Mouse (Mus musculus): Measurements from ENCODE around the gene Gm42715. TPM values are rescaled to one million over a fixed set of nuclear protein-coding genes. Genes with fewer than 3 reads are reported as not detected.

Gm42715 gene
- total and polyA plus RNA-seq, 2 experiments: 4.6 to 7.5 TPM

- 88% methylated on average over 5 of the region's 5 CpGs for WGBS
- no peak for DNase-seq (ENCODE audit: extremely low read depth, low read depth, low spot score)
- Histone ChIP-seq H3K27ac (replicated peaks; ENCODE audit: insufficient read depth, low read depth, low read length) (no peak within 1 kb of the TSS), H3K9ac (ENCODE audit: low read depth, low read length) (no peak within 1 kb of the TSS), H3K4me3 (ENCODE audit: insufficient read depth, low read depth, low read length) (no peak within 1 kb of the TSS), H3K36me3 (ENCODE audit: control insufficient read depth, insufficient read depth, low read length) (peaks cover 46% of the 10 kb centered on the region), H3K79me2 (ENCODE audit: control insufficient read depth, insufficient read depth, low read length) (no peaks in the 10 kb centered on the region), H3K27me3 (ENCODE audit: control insufficient read depth, insufficient read depth, low read length) (no peaks in the 10 kb centered on the region), H3K4me1 (ENCODE audit: control insufficient read depth, insufficient read depth, low read length) (no peaks in the 10 kb centered on the region)
- TF ChIP-seq CTCF (IDR thresholded peaks at IDR 0.05; ENCODE audit: low read depth, low read length) (no peak), POLR2A (IDR thresholded peaks at IDR 0.05; ENCODE audit: extremely low read depth, insufficient read depth, low read length) (no peak)
These were observed 42.0 kb downstream of the Gm42715 start, which contains the start of gene Tmem265 for GRCm38 (mm10) chr7:127561340-127561858. Tmem265 (plus strand) TSS chr7:127561390.

DNA sequence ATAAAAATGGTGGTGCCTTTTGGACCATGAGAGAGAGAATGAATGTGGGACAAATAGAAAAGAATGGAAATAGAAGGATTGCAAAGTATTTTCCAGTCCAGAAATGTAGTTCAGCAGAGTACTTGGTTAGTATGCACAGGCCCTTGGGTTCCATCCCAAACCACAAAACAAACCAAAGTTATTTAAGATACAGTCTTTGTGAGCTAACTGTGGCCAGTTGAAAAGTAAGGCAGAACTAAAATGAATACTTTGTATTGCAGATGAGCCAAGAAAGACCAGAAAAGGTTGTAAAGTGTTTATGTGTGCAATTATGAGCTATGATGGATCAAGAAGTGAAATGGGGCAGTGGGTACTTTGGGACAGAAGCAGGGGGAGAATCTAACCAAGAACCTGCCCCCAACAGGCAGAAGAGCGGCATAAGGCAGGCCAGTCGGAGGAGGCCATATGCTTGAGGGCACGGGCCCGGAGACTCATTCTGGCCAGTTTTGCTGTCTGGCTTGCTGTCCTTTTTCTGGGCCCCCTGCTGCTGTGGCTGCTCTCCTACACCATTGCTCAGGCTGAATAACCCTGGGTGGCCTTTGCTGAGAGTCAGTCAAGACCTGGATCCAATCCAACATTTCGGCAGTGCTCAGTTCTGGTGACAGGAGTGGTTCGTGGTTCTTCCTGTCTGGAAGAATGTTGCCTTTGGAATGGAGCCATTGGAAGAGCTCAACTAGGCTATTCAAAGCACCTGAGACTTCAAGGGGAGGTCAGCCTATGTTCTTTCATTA, 45.2 kb downstream of the Gm42715 start:
- no peak for DNase-seq (ENCODE audit: extremely low read depth, low read depth, low spot score)
- H3K36me3 ChIP-seq (ENCODE audit: control insufficient read depth, insufficient read depth, low read length): peaks cover 33% of the 10 kb centered on the region
- WGBS: 64% methylated on average over 6 of the region's 6 CpGs

GRCm38 (mm10) chr7:127572895-127573471, 53.6 kb downstream of the Gm42715 start, which contains the start of gene Phkg2:
Phkg2 (plus strand) TSS chr7:127573340.
- no peaks in the 10 kb centered on the region; the same call in 1 of the 2 replicates for H3K36me3 ChIP-seq (ENCODE audit: control insufficient read depth, insufficient read depth, low read length)
- under 1% methylated on average over 17 of the region's 17 CpGs for WGBS
- no peak for TF ChIP-seq POLR2A (IDR thresholded peaks at IDR 0.05; ENCODE audit: extremely low read depth, insufficient read depth, low read length)
- TF ChIP-seq CTCF (IDR thresholded peaks at IDR 0.05; ENCODE audit: low read depth, low read length): no peak
- peak; percentile 99 for DNase-seq (ENCODE audit: extremely low read depth, low read depth, low spot score)
- H3K27me3 ChIP-seq (ENCODE audit: control insufficient read depth, insufficient read depth, low read length): no peaks in the 10 kb centered on the region
- peak within 1 kb of the TSS; percentile 86 for H3K9ac ChIP-seq (ENCODE audit: low read depth, low read length)
- peaks cover 15% of the 10 kb centered on the region for H3K4me1 ChIP-seq (ENCODE audit: control insufficient read depth, insufficient read depth, low read length)
- H3K4me3 ChIP-seq (ENCODE audit: insufficient read depth, low read depth, low read length): peak within 1 kb of the TSS; percentile 94
- peaks cover 9% of the 10 kb centered on the region; the same call in 1 of the 2 replicates for H3K79me2 ChIP-seq (ENCODE audit: control insufficient read depth, insufficient read depth, low read length)
- H3K27ac ChIP-seq (replicated peaks; ENCODE audit: insufficient read depth, low read depth, low read length): peak within 1 kb of the TSS; percentile 53

More for the DNA sequence above, 45.2 kb downstream of the Gm42715 start:
- TF ChIP-seq CTCF (IDR thresholded peaks at IDR 0.05; ENCODE audit: low read depth, low read length): no peak
- no peak for TF ChIP-seq POLR2A (IDR thresholded peaks at IDR 0.05; ENCODE audit: extremely low read depth, insufficient read depth, low read length)
- no peak overlapping the region for H3K9ac ChIP-seq (ENCODE audit: low read depth, low read length)
- peaks cover 2% of the 10 kb centered on the region; the same call in 1 of the 2 replicates for H3K4me1 ChIP-seq (ENCODE audit: control insufficient read depth, insufficient read depth, low read length)
- no peak overlapping the region for H3K4me3 ChIP-seq (ENCODE audit: insufficient read depth, low read depth, low read length)
- no peak overlapping the region for H3K27ac ChIP-seq (replicated peaks; ENCODE audit: insufficient read depth, low read depth, low read length)
- H3K79me2 ChIP-seq (ENCODE audit: control insufficient read depth, insufficient read depth, low read length): no peaks in the 10 kb centered on the region
- no peaks in the 10 kb centered on the region for H3K27me3 ChIP-seq (ENCODE audit: control insufficient read depth, insufficient read depth, low read length)

DNA sequence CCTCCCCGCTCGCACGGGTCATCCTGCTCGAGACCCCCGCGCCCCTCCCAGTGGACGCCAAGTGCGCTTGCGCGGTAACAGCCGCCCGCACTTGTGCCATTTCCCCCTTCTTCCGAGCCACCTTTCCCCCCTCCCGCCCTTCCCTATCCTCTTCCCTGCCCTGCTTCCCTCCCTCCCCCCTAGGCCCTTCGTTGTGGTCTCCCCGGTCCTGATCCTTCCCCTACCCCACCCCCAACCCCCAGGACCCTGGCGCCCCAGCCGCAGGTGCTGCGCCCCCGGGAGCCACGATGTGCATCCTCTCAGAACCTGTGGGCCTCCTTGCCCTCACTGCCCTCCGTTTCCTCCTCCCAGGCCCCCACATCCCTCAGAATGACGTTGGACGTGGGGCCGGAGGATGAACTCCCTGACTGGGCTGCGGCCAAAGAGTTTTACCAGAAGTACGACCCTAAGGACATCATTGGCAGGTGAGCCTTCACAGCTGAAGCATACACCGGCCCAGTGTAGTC, 54.2 kb downstream of the Gm42715 start:
- Histone ChIP-seq H3K27me3 (ENCODE audit: control insufficient read depth, insufficient read depth, low read length) (no peaks in the 10 kb centered on the region), H3K4me3 (ENCODE audit: insufficient read depth, low read depth, low read length) (peak overlapping the region; percentile 94), H3K79me2 (ENCODE audit: control insufficient read depth, insufficient read depth, low read length) (peaks cover 9% of the 10 kb centered on the region; the same call in 1 of the 2 replicates), H3K27ac (replicated peaks; ENCODE audit: insufficient read depth, low read depth, low read length) (no peak overlapping the region), H3K4me1 (ENCODE audit: control insufficient read depth, insufficient read depth, low read length) (peaks cover 15% of the 10 kb centered on the region), H3K36me3 (ENCODE audit: control insufficient read depth, insufficient read depth, low read length) (peaks cover 5% of the 10 kb centered on the region), H3K9ac (ENCODE audit: low read depth, low read length) (peak overlapping the region; percentile 86)
- no peak for TF ChIP-seq CTCF (IDR thresholded peaks at IDR 0.05; ENCODE audit: low read depth, low read length)
- no peak for TF ChIP-seq POLR2A (IDR thresholded peaks at IDR 0.05; ENCODE audit: extremely low read depth, insufficient read depth, low read length)
- under 1% methylated on average over 22 of the region's 28 CpGs for WGBS
- no peak for DNase-seq (ENCODE audit: extremely low read depth, low read depth, low spot score)

GRCm38 (mm10) chr7:127574115-127574514, 54.7 kb downstream of the Gm42715 start:
- DNase-seq (ENCODE audit: extremely low read depth, low read depth, low spot score): no peak
- no peak for TF ChIP-seq POLR2A (IDR thresholded peaks at IDR 0.05; ENCODE audit: extremely low read depth, insufficient read depth, low read length)
- TF ChIP-seq CTCF (IDR thresholded peaks at IDR 0.05; ENCODE audit: low read depth, low read length): no peak
- Histone ChIP-seq H3K27ac (replicated peaks; ENCODE audit: insufficient read depth, low read depth, low read length) (no peak overlapping the region), H3K27me3 (ENCODE audit: control insufficient read depth, insufficient read depth, low read length) (no peaks in the 10 kb centered on the region), H3K4me1 (ENCODE audit: control insufficient read depth, insufficient read depth, low read length) (peaks cover 15% of the 10 kb centered on the region), H3K9ac (ENCODE audit: low read depth, low read length) (no peak overlapping the region), H3K79me2 (ENCODE audit: control insufficient read depth, insufficient read depth, low read length) (peaks cover 9% of the 10 kb centered on the region; the same call in 1 of the 2 replicates), H3K4me3 (ENCODE audit: insufficient read depth, low read depth, low read length) (peak overlapping the region; percentile 94; the same call in 1 of the 2 replicates), H3K36me3 (ENCODE audit: control insufficient read depth, insufficient read depth, low read length) (peaks cover 9% of the 10 kb centered on the region)
- 14% methylated on average over 7 of the region's 7 CpGs for WGBS
